ENCODE assay signal across 20 mouse cellular contexts in genomic region chr5:128568970-128569369, GRCm38 (mm10). TPM values are rescaled to one million over a fixed set of nuclear protein-coding genes. Genes with fewer than 3 reads are reported as not detected.
"Had no signal": no experiment of that assay in that cellular context is flagged by ENCODE, and none has a peak within 500 bp of the region (broad histone marks: within the 10 kb centered on the region; RNA-seq: fewer than 3 reads in every experiment).

No protein-coding gene starts in this region.

- H3K4me2 ChIP-seq: limb, embryonic 13.5 days; liver, embryonic 12.5 days; liver, embryonic 15.5 days; lung, embryonic 15.5 days; midbrain, embryonic 12.5 days; midbrain, embryonic 15.5 days; neural tube, embryonic 12.5 days; neural tube, embryonic 15.5 days had no signal

- H3K36me3 ChIP-seq: limb, embryonic 10.5 days; limb, embryonic 13.5 days; liver, embryonic 12.5 days; liver, embryonic 15.5 days; lung, embryonic 15.5 days; midbrain, embryonic 12.5 days; midbrain, embryonic 15.5 days; neural tube, embryonic 12.5 days; neural tube, embryonic 15.5 days had no signal

- H3K4me3 ChIP-seq: limb, embryonic 10.5 days; limb, embryonic 13.5 days; liver, embryonic 12.5 days; liver, embryonic 15.5 days; lung, embryonic 15.5 days; midbrain, embryonic 12.5 days; midbrain, embryonic 15.5 days; neural tube, embryonic 12.5 days; neural tube, embryonic 15.5 days had no signal

- DNase-seq: kidney, adult 9 months; kidney, postnatal 14 days; kidney, postnatal 4 days; liver; lung, adult 18-20 months; lung, postnatal 10 days; lung, postnatal 36 days; retina, postnatal 1 day; thymus, adult 18-20 months; thymus, postnatal 36 days had no signal

- ATAC-seq: liver, embryonic 12.5 days; midbrain, embryonic 15.5 days had no signal

- H3K4me1 ChIP-seq: liver, embryonic 12.5 days; liver, embryonic 15.5 days; megakaryocyte, embryonic 14.5 days; midbrain, embryonic 15.5 days; neural tube, embryonic 15.5 days had no signal

- H3K9ac ChIP-seq: limb, embryonic 13.5 days; liver, embryonic 12.5 days; liver, embryonic 15.5 days; lung, embryonic 15.5 days; midbrain, embryonic 12.5 days; midbrain, embryonic 15.5 days; neural tube, embryonic 12.5 days; neural tube, embryonic 15.5 days had no signal

- H3K9me3 ChIP-seq: limb, embryonic 10.5 days; limb, embryonic 13.5 days; liver, embryonic 12.5 days; liver, embryonic 15.5 days; lung, embryonic 15.5 days; midbrain, embryonic 12.5 days; midbrain, embryonic 15.5 days; neural tube, embryonic 12.5 days; neural tube, embryonic 15.5 days had no signal

- H3K27me3 ChIP-seq: limb, embryonic 13.5 days; liver, embryonic 12.5 days; liver, embryonic 15.5 days; lung, embryonic 15.5 days; megakaryocyte, embryonic 14.5 days; midbrain, embryonic 12.5 days; neural tube, embryonic 12.5 days; neural tube, embryonic 15.5 days had no signal

- H3K27ac ChIP-seq: limb, embryonic 10.5 days; limb, embryonic 13.5 days; liver, embryonic 12.5 days; liver, embryonic 15.5 days; lung, embryonic 15.5 days; midbrain, embryonic 12.5 days; midbrain, embryonic 15.5 days; neural tube, embryonic 12.5 days; neural tube, embryonic 15.5 days had no signal

RNA-seq across cellular contexts. Expression of gene Fzd10, which starts 31.7 kb away (rescaled TPM):
- polyA plus RNA-seq: liver, embryonic 15.5 days had no signal
